Mouse (Mus musculus) liver, embryonic 12.5 days (tissue): Measurements from ENCODE around the gene Ppp2r5a. TPM values are rescaled to one million over a fixed set of nuclear protein-coding genes. Genes with fewer than 3 reads are reported as not detected.

ENCODE experiments used
- ATAC-seq: fragments of 200-750 bp; cut with Nextera tagmentation; 2 replicates; pipeline ENCODE4 v1.8.0; 2017; ENCODE audit warnings: moderate number of reproducible peaks, mild to moderate bottlenecking, moderate library complexity
- H3K27ac ChIP-seq: fragments of 300-500 bp; sonication (generic); 2 replicates; pipeline ENCODE4 v1.5.1; 2016; ENCODE audit warnings: mild to moderate bottlenecking
- H3K27me3 ChIP-seq: fragments of 300-500 bp; sonication (generic); replicated peaks from 2 replicates; pipeline ENCODE4 v1.6.1; 2016; ENCODE audit warnings: mild to moderate bottlenecking, moderate library complexity
- H3K36me3 ChIP-seq: fragments of 300-500 bp; sonication (generic); 2 replicates; pipeline ENCODE4 v1.6.1; 2016; ENCODE audit warnings: mild to moderate bottlenecking, moderate library complexity
- H3K4me1 ChIP-seq: fragments of 300-500 bp; sonication (generic); 2 replicates; pipeline ENCODE4 v1.6.1; 2016
- H3K4me2 ChIP-seq: fragments of 300-500 bp; sonication (generic); 2 replicates; pipeline ENCODE4 v1.6.1; 2016; ENCODE audit warnings: mild to moderate bottlenecking, moderate library complexity
- H3K4me3 ChIP-seq: fragments of 300-500 bp; sonication (generic); 2 replicates; pipeline ENCODE4 v1.5.1; 2016; ENCODE audit warnings: mild to moderate bottlenecking, moderate library complexity
- H3K9ac ChIP-seq: fragments of 300-500 bp; sonication (generic); 2 replicates; pipeline ENCODE4 v1.6.1; 2016; ENCODE audit warnings: mild to moderate bottlenecking, moderate library complexity
- H3K9me3 ChIP-seq: fragments of 300-500 bp; sonication (generic); replicated peaks from 2 replicates; pipeline ENCODE4 v1.6.1; 2016; ENCODE audit warnings: mild to moderate bottlenecking, moderate library complexity
- WGBS: fragments of 180-500 bp; shearing (Covaris S2); methylation state at CpG from one replicate; pipeline ENCODE4 v1.1.7; 2016; ENCODE audit not compliant: insufficient replicate concordance; 5-methylcytosine and 5-hydroxymethylcytosine counted together
- polyA plus RNA-seq: library from polyadenylated mRNA; unstranded; fragments of >200 nt; fragmentation: Nextera tagmentation; extraction: Ambion mirVana; gene quantifications from 2 replicates; pipeline ENCODE4 v1.2.1, GENCODE M21; 2016

Gene Ppp2r5a
- polyA plus RNA-seq, 1 experiment from 2014 or later: 33.9 TPM

DNA sequence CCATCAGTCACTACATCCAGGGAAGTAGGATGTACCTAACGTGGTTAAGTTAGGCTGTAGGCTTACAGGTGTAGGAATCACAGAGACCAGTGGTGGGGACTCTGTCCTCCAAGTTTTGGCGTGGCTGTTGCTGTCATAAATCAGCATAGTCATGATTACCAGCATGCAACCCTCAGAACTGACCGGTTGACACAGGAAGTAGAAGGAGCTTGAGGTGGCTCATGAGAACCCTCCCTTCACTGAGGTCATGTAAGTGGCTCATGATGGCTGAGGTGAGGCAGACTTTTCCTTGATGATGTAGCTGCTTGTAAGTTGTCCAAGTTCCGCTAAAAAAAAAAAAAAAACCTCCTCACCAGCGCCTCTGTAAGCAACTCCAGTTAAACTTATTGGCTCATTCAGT is 14.0 kb upstream of the Ppp2r5a start:
- Histone ChIP-seq H3K27ac (no peak overlapping the region), H3K4me2 (no peak overlapping the region), H3K27me3 (no peaks in the 10 kb centered on the region; the same call in 1 of the 2 replicates), H3K9me3 (no peaks in the 10 kb centered on the region), H3K4me1 (peaks cover 42% of the 10 kb centered on the region), H3K9ac (no peak overlapping the region), H3K36me3 (no peaks in the 10 kb centered on the region), H3K4me3 (no peak overlapping the region)
- 48% methylated on average over 5 of the region's 5 CpGs for WGBS
- no peak for ATAC-seq

DNA sequence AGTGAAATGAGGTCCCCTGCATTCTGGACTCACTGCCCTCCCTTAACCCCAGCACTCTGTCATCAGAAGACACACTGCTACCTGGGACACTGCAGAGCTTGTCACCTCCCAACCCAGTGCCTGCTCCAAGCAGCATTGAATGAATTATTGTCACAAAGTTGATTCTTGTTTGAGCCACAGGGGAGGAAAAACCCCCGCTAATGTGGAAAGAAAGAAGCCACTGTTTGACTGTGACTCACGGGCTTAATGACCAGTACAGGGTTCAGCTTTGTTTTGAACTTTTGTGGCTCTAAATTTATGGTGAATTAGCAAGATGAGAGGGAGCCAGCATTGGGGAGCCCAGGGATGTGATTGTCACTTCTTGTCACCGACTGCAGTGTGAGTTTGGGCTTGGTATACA is 13.5 kb upstream of the Ppp2r5a start:
- 40% methylated on average over 3 of the region's 3 CpGs for WGBS
- Histone ChIP-seq H3K27ac (no peak overlapping the region), H3K4me3 (no peak overlapping the region), H3K9ac (no peak overlapping the region), H3K4me1 (peaks cover 37% of the 10 kb centered on the region), H3K27me3 (peaks cover 3% of the 10 kb centered on the region; the same call in 1 of the 2 replicates), H3K9me3 (no peaks in the 10 kb centered on the region), H3K4me2 (no peak overlapping the region), H3K36me3 (no peaks in the 10 kb centered on the region)
- ATAC-seq: no peak

DNA sequence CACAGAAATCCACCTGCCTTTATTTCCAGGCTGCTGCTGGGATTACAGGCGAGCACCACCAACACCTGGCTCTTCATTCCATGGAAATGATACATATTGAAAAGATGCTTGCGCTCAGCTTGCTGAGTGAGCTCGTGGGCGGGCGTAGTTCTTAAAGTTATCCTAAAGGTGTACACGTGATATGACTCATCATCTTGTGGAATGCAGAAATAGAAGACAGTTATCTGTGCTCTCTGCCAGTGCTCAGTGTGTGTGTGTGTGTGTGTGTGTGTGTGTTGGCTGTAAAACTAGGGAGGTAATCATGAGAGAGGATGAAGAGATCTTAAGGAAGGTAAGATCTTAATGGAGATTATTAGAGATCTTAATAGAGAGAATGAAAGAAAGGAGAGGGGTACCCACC is 11.4 kb upstream of the Ppp2r5a start:
- H3K27ac ChIP-seq: 0 out of 2 replicates have a peak overlapping the region, but pooled peaks have one; percentile 25
- no peak; the same call in 1 of the 2 replicates for ATAC-seq
- H3K36me3 ChIP-seq: no peaks in the 10 kb centered on the region
- 60% methylated on average over 6 of the region's 6 CpGs for WGBS
- H3K4me2 ChIP-seq: no peak overlapping the region
- H3K4me3 ChIP-seq: no peak overlapping the region
- peaks cover 19% of the 10 kb centered on the region for H3K27me3 ChIP-seq
- no peaks in the 10 kb centered on the region for H3K9me3 ChIP-seq
- H3K9ac ChIP-seq: no peak overlapping the region
- peaks cover 23% of the 10 kb centered on the region for H3K4me1 ChIP-seq

DNA sequence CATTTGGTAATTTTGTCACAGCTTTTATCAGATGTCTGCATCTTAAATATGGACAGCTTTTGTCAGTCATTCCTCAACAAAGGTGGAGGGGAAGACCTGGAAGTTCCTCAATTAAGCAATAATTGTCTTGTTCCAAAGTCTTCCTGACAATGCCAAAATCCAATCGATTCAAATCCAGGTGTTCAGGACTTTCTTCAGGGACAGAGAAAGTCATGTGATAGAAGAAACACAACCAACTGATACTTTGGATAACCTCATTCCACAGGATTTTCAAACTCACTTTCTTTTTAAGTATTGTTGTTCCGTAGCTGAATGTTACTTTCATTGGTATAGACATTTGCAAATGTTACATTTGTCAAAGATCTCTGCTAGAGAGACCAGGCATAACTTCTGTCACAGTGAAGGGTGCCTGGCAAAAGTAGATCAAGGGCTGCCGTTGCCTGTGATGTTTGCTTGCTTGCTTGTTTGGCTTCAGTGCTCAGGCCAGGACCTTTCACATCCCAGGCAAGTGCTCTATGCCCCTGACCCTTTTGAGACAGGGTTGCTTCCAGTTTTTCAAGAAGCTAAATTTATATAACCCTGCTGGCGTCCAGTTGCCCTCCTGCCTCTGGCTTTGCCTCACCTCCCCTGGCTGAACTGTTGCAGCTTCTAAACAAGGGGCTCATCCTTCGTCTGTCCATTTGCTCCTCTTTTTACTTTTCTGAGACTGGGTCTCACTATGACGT is 10.8 kb upstream of the Ppp2r5a start:
- H3K9me3 ChIP-seq: no peaks in the 10 kb centered on the region
- peaks cover 22% of the 10 kb centered on the region for H3K27me3 ChIP-seq
- WGBS: 42% methylated on average over 6 of the region's 6 CpGs
- H3K36me3 ChIP-seq: no peaks in the 10 kb centered on the region
- H3K27ac ChIP-seq: 0 out of 2 replicates have a peak overlapping the region, but pooled peaks have one; percentile 25
- no peak overlapping the region; the same call in 1 of the 2 replicates for H3K4me2 ChIP-seq
- ATAC-seq: 0 out of 2 replicates have a peak, but pooled peaks have one; percentile 14
- no peak overlapping the region for H3K4me3 ChIP-seq
- H3K4me1 ChIP-seq: peaks cover 18% of the 10 kb centered on the region
- H3K9ac ChIP-seq: no peak overlapping the region

DNA sequence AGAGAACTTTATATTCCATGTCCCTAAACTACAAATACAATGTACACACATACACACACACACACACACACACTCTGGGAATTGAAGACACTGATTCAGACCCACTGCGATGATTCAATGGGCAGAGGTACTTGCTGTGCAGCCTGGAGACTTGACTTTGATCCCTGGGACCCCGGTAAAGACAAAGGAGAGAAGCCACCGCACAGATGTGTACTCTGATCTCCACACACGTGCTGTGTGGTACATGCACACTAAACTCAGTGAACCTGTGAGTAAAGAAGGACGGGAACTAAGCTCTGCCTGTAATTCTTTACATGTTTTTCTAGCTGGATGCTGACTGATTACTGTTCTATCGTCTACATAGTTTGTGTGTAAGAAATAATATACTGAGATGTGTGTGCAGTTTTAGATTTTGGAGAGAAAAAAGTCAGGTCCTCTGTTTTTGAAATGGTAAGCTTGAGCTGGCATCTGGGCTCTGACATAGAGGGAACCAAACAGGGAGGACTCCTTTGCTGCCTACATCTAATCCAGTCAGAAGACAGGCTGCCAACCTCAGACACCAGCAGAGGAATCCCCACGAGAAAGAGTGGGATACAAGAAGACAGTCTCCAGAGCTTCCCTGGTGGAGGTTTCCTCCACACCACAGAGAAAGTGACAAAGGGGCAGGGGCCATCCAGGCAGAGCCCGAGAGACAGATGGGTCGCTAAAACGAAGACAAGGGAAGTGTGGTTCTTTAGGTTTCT is 7.4 kb upstream of the Ppp2r5a start:
- peaks cover 9% of the 10 kb centered on the region for H3K4me1 ChIP-seq
- H3K27me3 ChIP-seq: peaks cover 33% of the 10 kb centered on the region
- WGBS: 42% methylated on average over 10 of the region's 10 CpGs
- H3K4me3 ChIP-seq: no peak overlapping the region
- no peaks in the 10 kb centered on the region for H3K36me3 ChIP-seq
- H3K4me2 ChIP-seq: no peak overlapping the region
- H3K9ac ChIP-seq: no peak overlapping the region
- H3K27ac ChIP-seq: no peak overlapping the region
- ATAC-seq: no peak
- no peaks in the 10 kb centered on the region for H3K9me3 ChIP-seq

DNA sequence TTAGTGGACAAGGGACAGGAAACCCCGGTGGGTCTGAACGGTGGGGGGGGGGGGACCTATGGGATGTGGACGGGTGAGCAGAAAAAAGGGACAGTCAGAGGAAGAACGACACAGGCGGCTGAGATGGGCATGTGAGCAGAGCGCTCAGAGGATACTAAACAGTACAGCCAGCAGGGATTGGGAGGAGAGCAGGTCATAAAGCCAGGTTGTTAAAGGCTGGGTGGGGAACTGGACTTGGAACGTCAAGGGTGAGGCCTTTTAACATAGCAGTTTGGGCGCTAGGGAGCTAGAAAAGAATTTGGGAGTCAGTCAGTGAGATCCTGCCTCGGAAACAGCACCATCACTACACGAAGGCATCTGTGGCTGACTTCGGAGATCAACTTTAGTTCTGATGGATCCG is 4.2 kb upstream of the Ppp2r5a start:
- Histone ChIP-seq H3K4me1 (peaks cover 3% of the 10 kb centered on the region; the same call in 1 of the 2 replicates), H3K27me3 (peaks cover 44% of the 10 kb centered on the region), H3K4me2 (no peak overlapping the region), H3K4me3 (no peak overlapping the region), H3K36me3 (no peaks in the 10 kb centered on the region), H3K27ac (no peak overlapping the region), H3K9me3 (no peaks in the 10 kb centered on the region), H3K9ac (no peak overlapping the region)
- no peak for ATAC-seq
- 50% methylated on average over 12 of the region's 12 CpGs for WGBS

DNA sequence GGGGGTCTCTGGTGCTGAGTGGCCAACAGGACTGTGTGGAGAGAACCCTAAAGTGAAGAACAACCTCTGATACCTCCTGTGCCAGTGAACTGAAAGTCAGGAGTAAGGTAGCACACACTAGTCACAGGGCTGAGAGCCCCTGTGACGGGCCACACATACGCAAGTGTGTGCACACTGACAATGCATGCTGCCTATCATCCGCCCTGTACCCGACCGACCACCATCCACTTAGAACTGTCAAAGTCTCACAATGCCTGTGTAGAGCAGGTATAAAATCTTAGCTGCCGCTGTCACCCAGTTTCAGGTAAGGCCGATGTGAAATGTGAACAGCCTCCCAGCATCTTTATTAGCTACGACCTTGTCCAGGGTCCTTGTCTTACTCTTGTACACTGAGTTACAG is 3.4 kb upstream of the Ppp2r5a start:
- Histone ChIP-seq H3K9me3 (no peaks in the 10 kb centered on the region), H3K27ac (no peak overlapping the region), H3K4me1 (peaks cover 3% of the 10 kb centered on the region; the same call in 1 of the 2 replicates), H3K27me3 (peaks cover 40% of the 10 kb centered on the region), H3K9ac (no peak overlapping the region), H3K4me2 (no peak overlapping the region), H3K36me3 (no peaks in the 10 kb centered on the region), H3K4me3 (no peak overlapping the region)
- WGBS: 82% methylated on average over 8 of the region's 8 CpGs
- no peak for ATAC-seq

DNA sequence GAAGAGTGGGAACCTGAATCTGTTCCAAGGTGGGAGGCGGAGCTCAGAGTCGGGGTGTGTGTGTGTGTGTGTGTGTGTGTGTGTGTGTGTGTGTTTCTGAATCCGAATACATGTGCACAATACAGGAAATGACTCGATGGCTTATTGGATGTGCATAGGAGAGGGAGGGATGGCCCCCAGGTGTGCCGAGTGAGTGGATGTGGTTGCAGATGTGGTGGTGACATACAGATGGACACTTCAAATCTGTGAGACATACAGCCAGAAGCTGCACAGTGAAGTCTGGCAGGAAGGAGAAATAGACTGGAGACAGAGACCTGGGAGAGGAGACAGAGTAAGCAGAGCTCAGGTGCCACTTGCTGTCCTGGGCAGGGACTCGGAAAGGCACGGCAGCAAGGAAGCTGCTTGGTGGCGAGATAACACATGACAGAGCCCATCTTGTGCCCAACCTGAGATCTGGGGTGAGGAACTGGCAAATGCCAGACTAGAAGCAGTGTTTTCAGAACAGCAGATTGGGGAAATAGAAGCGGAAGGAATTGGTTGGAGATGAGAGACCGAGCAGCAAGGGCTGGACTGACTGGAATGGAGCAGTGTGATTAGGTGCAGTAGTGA is 1.8 kb upstream of the Ppp2r5a start:
- Histone ChIP-seq H3K27me3 (peaks cover 29% of the 10 kb centered on the region), H3K4me2 (no peak overlapping the region), H3K36me3 (no peaks in the 10 kb centered on the region), H3K27ac (no peak overlapping the region), H3K4me1 (no peaks in the 10 kb centered on the region), H3K9ac (no peak overlapping the region), H3K4me3 (no peak overlapping the region), H3K9me3 (no peaks in the 10 kb centered on the region)
- ATAC-seq: no peak
- 65% methylated on average over 10 of the region's 10 CpGs for WGBS

DNA sequence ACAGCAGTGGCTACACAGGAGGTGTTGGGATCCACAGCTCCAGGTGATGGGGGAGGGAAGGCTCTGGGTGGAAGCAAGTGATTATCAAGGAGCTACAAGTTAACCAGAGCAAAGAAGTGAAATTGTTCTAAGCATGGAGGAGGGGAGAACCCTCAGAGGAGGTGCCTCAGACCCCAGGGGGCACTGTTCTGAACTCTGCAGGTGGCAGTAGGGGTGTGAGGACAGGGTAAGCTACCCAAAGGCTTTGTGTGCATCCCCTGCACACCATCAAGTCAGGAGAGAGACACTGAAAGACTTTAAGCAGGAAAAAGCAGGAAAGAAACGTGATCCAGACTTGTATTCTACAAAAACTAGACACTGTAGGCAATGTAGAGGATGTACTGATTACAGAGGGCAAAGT is 1.2 kb upstream of the Ppp2r5a start:
- H3K4me3 ChIP-seq: no peak overlapping the region
- WGBS: 34% methylated on average over 1 of the region's 1 CpGs

DNA sequence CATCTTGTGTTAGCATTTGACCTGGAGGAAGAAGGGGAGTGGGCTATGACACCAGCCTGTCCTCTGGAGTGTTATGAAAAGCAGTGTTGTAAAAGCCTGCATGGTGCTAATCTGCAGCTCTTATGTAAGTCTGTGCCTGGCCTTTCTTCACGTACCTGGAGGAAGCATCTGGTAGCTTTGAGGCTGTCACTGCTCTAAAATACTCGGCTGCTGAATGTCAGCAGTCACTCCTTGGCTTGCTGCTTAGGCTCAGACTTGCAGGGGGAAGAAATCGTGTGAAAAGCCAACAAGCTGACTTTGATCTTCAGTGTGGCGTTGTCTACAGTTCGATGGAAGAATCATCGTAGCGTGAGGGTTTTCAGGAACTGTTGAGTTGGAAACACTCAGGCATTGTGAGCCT is 566 bp downstream of the Ppp2r5a start:
- Histone ChIP-seq H3K4me2 (no peak overlapping the region), H3K4me1 (peaks cover 3% of the 10 kb centered on the region; the same call in 1 of the 2 replicates), H3K27ac (no peak overlapping the region), H3K9ac (no peak overlapping the region), H3K9me3 (no peaks in the 10 kb centered on the region), H3K36me3 (no peaks in the 10 kb centered on the region), H3K4me3 (no peak overlapping the region), H3K27me3 (peaks cover 17% of the 10 kb centered on the region)
- WGBS: 55% methylated on average over 7 of the region's 7 CpGs
- no peak for ATAC-seq

More for the DNA sequence above, 1.2 kb upstream of the Ppp2r5a start:
- H3K36me3 ChIP-seq: no peaks in the 10 kb centered on the region
- no peak overlapping the region for H3K4me2 ChIP-seq
- H3K9ac ChIP-seq: no peak overlapping the region
- no peaks in the 10 kb centered on the region for H3K4me1 ChIP-seq
- no peaks in the 10 kb centered on the region for H3K9me3 ChIP-seq
- peaks cover 23% of the 10 kb centered on the region for H3K27me3 ChIP-seq
- no peak for ATAC-seq
- no peak overlapping the region for H3K27ac ChIP-seq

DNA sequence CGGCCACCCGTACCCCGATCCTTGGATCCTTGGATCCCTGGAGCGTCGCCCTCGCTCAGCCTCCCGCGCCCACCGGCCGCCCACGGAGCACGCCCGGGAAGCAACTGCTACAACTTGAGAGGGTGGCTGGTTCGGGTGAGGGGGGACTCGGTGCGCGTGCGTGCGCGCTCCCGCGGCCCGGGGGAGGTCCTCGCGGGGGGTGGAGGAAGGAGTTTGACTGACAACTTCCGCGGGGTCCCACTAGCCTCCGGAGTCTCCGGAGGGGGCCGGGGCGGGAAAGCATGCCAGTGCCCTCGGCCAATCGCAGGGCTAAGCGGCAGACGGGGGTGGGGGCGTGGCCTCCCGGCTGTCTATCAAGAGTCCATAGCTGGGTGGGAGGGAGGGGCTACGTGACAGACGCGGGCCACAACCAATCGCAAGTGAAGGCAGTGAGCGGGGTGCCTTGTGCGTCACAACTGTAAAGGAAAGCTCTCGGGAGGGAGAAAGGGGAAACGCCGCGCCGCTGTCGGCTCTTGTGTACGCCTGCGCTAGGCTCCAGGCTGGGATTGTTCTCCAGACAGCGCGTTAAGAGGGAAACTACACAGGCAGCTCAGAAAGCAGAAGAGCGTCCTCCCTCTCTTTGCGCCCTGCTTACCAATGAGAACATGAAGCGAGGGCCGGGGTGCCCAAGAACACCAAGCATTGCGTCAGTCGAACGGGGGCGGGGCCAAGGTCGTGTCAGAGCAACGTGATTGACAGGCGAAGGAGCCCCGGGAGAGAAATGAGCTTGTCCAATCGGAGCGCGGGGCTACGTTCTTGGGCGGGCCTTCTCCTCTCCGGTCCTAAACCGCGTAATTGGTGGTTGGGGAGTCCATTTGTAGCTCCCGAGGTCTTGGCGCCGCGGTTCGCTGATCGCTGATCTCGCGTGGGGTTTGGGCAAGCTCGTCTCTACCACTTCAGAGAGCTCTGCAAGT is 5.9 kb downstream of the Ppp2r5a start:
- Histone ChIP-seq H3K27ac (peak overlapping the region; percentile 96), H3K9ac (peak overlapping the region; percentile 97), H3K27me3 (no peaks in the 10 kb centered on the region), H3K9me3 (no peaks in the 10 kb centered on the region), H3K4me1 (peaks cover 30% of the 10 kb centered on the region), H3K4me3 (peak overlapping the region; percentile 94), H3K4me2 (peak overlapping the region; percentile 87), H3K36me3 (no peaks in the 10 kb centered on the region)
- peak; percentile 96 for ATAC-seq
- WGBS: under 1% methylated on average over 80 of the region's 82 CpGs
